Mouse (Mus musculus): ENCODE results near the gene B230307C23Rik.
"Not testable (repeated sequence)": the region's sequence is repeated elsewhere in the genome, so short reads cannot be mapped to it uniquely, and the experiment has no call there.

Gene B230307C23Rik

GRCm38 (mm10) chr16:98022081-98022480, 25.0 kb downstream of the B230307C23Rik start:
- DNase-seq (ENCODE audit: low read depth, low spot score): no peak

- DNase-seq (ENCODE audit: low read depth, low spot score): peak; percentile 61
Observed at GRCm38 (mm10) chr16:98022657-98023345, 25.7 kb downstream of the B230307C23Rik start.

- not testable (repeated sequence) for DNase-seq (ENCODE audit: low read depth, low spot score)
Observed at GRCm38 (mm10) chr16:98026186-98026585, 29.1 kb downstream of the B230307C23Rik start.

- not testable (repeated sequence) for DNase-seq (ENCODE audit: low read depth, low spot score)
Observed at GRCm38 (mm10) chr16:98034971-98035370, 37.9 kb downstream of the B230307C23Rik start.

- peak; percentile 67 for DNase-seq (ENCODE audit: low read depth, low spot score)
Observed at GRCm38 (mm10) chr16:98041676-98042075, 44.6 kb downstream of the B230307C23Rik start.

- not testable (repeated sequence) for DNase-seq (ENCODE audit: low read depth, low spot score)
Observed at GRCm38 (mm10) chr16:98079382-98079781, 82.3 kb downstream of the B230307C23Rik start.

GRCm38 (mm10) chr16:98081140-98081539, 84.0 kb downstream of the B230307C23Rik start:
- not testable (repeated sequence) for DNase-seq (ENCODE audit: low read depth, low spot score)

Measured in CD4-positive, CD25-positive, alpha-beta regulatory T cell, adult 2 months (primary cell).